Mouse (Mus musculus): ENCODE results near the gene Pfdn5.

Gene Pfdn5

GRCm38 (mm10) chr15:102369972-102370371, 44.1 kb downstream of the Pfdn5 start:
- no peak for DNase-seq (ENCODE audit: extremely low spot score, low read depth, low spot score)

DNA sequence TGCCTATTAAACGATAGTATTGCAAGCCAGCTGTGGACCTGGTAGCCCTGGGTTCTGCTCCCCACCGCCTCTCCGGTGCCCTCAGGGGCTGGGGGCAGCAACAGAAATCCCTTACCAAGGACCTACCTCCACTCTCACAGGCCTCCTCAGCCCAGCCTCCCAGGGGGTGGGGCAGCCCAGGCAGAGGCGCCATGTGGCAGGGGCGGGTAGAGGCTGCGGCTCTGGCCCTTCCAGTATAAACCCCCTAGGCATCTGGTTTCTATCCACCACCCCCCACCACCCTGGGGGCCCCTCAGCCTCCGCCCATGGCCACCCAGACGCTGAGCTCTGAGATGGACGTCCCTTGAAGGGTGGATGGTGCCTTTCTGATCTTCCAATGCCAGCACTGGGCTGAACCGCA, 44.8 kb downstream of the Pfdn5 start:
- DNase-seq (ENCODE audit: extremely low spot score, low read depth, low spot score): no peak

DNA sequence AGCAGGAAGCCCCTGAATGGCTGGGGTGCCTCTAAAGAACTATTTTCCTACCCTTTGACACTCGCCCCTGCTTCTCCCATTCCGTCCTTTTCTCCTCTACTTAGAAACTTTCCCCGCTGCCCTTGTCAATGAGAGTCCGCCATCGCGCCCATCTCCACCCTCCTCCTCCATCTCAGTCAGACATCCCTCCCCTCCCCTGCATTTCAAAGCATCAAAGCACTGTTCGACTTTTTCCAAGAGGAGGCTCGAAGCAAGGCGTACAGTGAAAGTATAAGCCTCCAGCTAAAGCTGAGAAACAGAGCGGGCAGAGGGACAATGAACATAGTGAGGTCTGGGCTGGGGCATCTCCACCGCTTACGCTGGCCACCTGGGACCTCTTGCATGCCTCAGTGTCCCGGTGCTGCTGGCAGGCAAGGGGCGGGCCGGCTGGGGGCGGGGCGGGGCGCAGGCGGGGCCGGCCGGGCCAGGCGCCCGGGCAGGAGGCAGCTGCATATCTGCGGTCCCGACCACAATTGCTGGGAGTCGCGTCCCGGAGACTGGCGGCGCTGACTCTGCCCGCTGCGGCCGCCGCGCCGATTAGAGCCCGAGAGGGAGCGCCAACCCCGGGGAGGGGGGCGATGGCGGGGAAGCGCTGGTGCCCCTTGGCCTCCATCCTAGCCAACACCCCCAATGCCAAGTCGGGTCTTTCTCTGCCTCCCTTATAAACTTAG, 50.7 kb downstream of the Pfdn5 start:
- no peak for DNase-seq (ENCODE audit: extremely low spot score, low read depth, low spot score)

DNA sequence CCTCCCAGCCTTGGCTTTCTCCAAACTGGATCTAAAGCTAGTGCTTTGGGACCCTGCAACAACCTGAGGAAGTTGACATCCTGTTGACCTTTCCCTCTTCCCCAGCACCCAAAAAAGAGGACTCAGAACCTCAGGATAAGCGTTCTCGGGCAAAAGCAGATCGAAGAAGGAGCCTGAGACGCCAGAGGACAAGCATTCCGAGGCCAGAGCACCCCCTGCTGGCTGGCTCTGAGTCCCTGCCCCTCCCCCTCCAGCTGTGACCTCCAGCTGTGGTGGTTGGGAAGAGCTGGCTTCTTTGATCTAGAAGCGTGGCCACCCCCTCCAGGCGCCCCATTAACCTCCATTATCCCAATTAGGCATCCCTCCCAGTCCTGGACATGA, 51.2 kb downstream of the Pfdn5 start:
- DNase-seq (ENCODE audit: extremely low spot score, low read depth, low spot score): no peak

- no peak for DNase-seq (ENCODE audit: extremely low spot score, low read depth, low spot score)
Measured at GRCm38 (mm10) chr15:102377810-102378262, 51.9 kb downstream of the Pfdn5 start.
